Mouse (Mus musculus): ENCODE measurements at regions not wholly inside any gene's neighbourhood (a gene's known extent, or its start where the extent isn't known, plus 50 kb on each side); places are given as distances from the start of the nearest gene placed in this dataset.

DNA sequence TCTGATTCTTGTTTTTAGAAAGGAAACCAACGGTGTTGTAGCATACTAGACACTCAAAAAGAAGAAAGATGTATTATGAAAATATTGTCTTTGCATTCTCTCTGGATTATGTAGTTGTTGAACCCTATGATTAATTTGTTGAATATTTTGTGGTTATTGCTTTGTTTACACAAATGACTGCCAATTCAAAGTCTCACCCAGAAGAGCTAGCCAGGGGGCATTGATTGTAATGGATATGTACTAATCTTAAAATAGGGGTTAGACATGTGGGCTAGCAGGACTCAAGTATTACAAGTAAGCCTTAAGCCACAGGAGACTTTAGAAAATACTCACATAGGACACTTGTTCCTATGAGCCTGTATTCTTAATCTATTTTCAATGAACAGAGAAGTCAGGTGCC lies 135.3 kb upstream of the Tnfaip3 start:
- ATAC-seq (replicated peaks; ENCODE audit: low FRiP score, low TSS enrichment, poor library complexity, severe bottlenecking) = no peak

GRCm38 (mm10) chr10:19150005-19150404 lies 134.5 kb upstream of the Tnfaip3 start:
- ATAC-seq (replicated peaks; ENCODE audit: low FRiP score, low TSS enrichment, poor library complexity, severe bottlenecking) = no peak

- ATAC-seq (replicated peaks; ENCODE audit: low FRiP score, low TSS enrichment, poor library complexity, severe bottlenecking) = no peak
Measured at GRCm38 (mm10) chr10:19149196-19149869, 133.9 kb upstream of the Tnfaip3 start.

DNA sequence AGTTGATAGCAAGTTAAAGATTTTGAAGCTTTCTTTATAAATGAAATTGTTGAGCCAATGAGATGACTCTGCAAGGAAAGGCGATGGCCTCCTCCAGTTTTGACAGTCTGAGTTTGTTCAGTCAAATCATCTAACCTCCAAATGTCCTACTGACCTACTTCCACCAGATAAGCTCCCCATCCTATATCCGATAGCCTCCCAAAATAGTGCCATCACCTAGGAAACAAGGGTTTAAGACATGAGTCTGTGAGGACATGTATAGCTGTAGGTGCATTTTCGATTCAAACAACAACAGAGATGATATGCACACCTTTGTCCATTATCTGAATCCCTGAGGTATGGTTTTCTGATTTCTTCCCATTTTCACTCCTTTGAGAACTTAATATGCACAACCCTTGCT lies 126.0 kb upstream of the Tnfaip3 start:
- no peak for ATAC-seq (replicated peaks; ENCODE audit: low FRiP score, low TSS enrichment, poor library complexity, severe bottlenecking)

DNA sequence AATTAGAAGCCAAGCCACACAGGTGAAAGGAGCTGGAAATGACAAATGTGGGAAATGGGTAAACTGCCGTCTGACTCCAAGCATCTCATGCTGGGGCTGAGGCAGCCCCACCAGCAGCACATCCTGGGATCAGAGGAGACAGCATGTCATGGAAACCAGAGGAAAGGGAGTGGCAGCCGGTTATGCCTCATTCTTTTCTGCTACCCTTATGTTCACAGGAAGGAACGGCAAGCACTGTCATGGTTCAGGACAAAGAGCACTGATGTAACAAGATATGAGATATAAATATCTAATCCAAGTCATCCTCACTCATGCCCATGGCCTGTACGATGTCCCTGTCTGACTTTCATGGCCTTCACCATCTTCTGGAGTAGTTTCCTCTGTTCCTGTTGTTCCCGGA lies 125.2 kb upstream of the Tnfaip3 start:
- no peak for ATAC-seq (replicated peaks; ENCODE audit: low FRiP score, low TSS enrichment, poor library complexity, severe bottlenecking)

- no peak for ATAC-seq (replicated peaks; ENCODE audit: low FRiP score, low TSS enrichment, poor library complexity, severe bottlenecking)
Measured at GRCm38 (mm10) chr10:19139234-19139633, 123.8 kb upstream of the Tnfaip3 start.

- no peak for ATAC-seq (replicated peaks; ENCODE audit: low FRiP score, low TSS enrichment, poor library complexity, severe bottlenecking)
Measured at GRCm38 (mm10) chr10:19138258-19138657, 122.8 kb upstream of the Tnfaip3 start.

GRCm38 (mm10) chr10:19127581-19128291 lies 112.3 kb upstream of the Tnfaip3 start:
- no peak for ATAC-seq (replicated peaks; ENCODE audit: low FRiP score, low TSS enrichment, poor library complexity, severe bottlenecking)

- no peak for ATAC-seq (replicated peaks; ENCODE audit: low FRiP score, low TSS enrichment, poor library complexity, severe bottlenecking)
Measured at GRCm38 (mm10) chr10:19126922-19127321, 111.5 kb upstream of the Tnfaip3 start.

DNA sequence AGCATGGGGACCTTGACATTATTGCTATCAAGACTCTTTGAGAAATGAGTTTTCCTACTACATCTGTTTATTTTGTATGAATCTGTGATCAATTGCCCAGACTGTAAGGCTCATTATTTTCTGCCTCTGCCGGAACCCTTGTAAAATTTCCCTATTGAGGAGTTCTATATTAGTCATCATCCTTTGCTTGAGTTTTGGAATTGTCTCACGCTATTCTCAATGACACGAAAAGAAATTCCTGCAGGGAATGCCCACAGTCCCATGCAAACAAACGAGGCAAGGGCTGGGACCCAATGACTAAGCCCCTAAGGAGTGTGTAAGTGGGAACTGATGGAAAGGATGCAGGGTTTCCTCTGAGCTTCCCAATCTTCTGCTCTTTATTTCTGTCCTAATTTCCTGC lies 111.0 kb upstream of the Tnfaip3 start:
- ATAC-seq (replicated peaks; ENCODE audit: low FRiP score, low TSS enrichment, poor library complexity, severe bottlenecking) = no peak

GRCm38 (mm10) chr10:19123691-19124090 lies 108.2 kb upstream of the Tnfaip3 start:
- ATAC-seq (replicated peaks; ENCODE audit: low FRiP score, low TSS enrichment, poor library complexity, severe bottlenecking) = no peak

DNA sequence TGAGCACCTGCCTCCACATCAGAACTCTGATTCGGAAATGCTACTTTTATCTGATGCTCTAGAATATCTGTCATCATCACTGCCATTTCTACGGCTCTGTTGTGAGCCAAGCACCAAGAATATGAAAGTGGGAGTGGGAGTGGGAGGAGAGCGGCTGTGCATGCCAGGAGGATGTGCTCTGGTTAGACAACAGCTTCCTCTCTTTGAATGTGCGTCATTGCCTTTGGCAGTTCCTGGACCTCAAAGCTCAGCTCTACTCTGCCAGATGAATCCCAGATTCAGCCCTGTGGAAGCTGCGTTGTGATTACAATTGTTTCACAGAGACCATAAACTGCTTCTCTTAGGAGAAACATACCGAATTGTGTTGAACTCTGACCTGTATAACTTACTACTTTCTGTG lies 106.8 kb upstream of the Tnfaip3 start:
- ATAC-seq (replicated peaks; ENCODE audit: low FRiP score, low TSS enrichment, poor library complexity, severe bottlenecking) = no peak

DNA sequence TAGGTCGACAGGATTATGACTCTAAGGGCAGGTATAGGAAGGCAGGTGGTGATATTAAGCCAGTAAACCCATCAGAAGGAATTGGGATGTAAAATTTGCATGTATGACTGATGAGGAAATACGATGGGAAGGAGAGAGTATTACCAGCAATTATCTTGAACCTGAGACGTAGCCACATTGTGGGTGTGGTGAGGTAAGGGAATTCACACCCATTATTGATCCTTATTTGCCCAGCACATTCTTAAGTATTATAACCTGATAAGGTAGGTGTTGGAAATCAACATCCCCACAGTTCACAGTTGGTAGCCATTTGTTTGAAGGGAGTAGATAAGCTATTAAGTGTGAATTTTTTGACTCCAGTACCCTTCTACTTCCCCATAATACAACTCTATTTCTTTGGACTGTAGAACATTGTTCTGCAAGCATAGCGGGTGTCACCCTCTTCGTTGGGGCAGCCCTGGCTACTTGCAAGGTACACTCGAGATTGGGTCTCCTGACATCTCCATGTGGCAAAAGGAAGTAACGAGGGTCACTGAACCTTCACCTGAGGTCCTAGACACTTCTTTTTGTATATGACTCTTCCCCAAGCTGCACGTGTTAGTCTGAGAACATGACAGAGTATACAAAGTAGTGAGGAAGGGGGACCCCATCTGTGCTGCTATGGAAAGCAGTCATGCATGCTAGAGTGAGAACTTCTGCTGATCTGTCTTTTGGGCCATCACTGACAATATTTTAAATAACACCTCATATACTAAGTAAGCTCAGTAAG lies 104.0 kb upstream of the Tnfaip3 start:
- no peak for ATAC-seq (replicated peaks; ENCODE audit: low FRiP score, low TSS enrichment, poor library complexity, severe bottlenecking)

GRCm38 (mm10) chr10:19118569-19119280 lies 103.3 kb upstream of the Tnfaip3 start:
- ATAC-seq (replicated peaks; ENCODE audit: low FRiP score, low TSS enrichment, poor library complexity, severe bottlenecking) = no peak

- no peak for ATAC-seq (replicated peaks; ENCODE audit: low FRiP score, low TSS enrichment, poor library complexity, severe bottlenecking)
Measured at GRCm38 (mm10) chr10:19117071-19117605, 101.7 kb upstream of the Tnfaip3 start.

- ATAC-seq (replicated peaks; ENCODE audit: low FRiP score, low TSS enrichment, poor library complexity, severe bottlenecking) = no peak
Measured at GRCm38 (mm10) chr10:19112459-19112858, 97.0 kb upstream of the Tnfaip3 start.

- no peak for ATAC-seq (replicated peaks; ENCODE audit: low FRiP score, low TSS enrichment, poor library complexity, severe bottlenecking)
Measured at GRCm38 (mm10) chr10:19105231-19105681, 89.8 kb upstream of the Tnfaip3 start.

- ATAC-seq (replicated peaks; ENCODE audit: low FRiP score, low TSS enrichment, poor library complexity, severe bottlenecking) = peak; percentile 41; the same call in 1 of the 2 replicates
Measured at GRCm38 (mm10) chr10:19104671-19105203, 89.3 kb upstream of the Tnfaip3 start.

Measured in megakaryocyte-erythroid progenitor cell, adult 5-6 weeks (primary cell).